Mouse (Mus musculus): ENCODE results near the gene Nrap. TPM values are rescaled to one million over a fixed set of nuclear protein-coding genes. Genes with fewer than 3 reads are reported as not detected.

The Nrap gene
- total RNA-seq, 2 experiments from 2014 or later, result 0.89 to 1.1 TPM

GRCm38 (mm10) chr19:56396669-56397621 is 7.1 kb upstream of the Nrap start, which contains the start of gene Casp7:
TSS of gene Casp7 (plus strand) at chr19:56397129.
- DNase-seq (ENCODE audit: low spot score in 2 of 2), result peak; percentile 51 to 52

DNA sequence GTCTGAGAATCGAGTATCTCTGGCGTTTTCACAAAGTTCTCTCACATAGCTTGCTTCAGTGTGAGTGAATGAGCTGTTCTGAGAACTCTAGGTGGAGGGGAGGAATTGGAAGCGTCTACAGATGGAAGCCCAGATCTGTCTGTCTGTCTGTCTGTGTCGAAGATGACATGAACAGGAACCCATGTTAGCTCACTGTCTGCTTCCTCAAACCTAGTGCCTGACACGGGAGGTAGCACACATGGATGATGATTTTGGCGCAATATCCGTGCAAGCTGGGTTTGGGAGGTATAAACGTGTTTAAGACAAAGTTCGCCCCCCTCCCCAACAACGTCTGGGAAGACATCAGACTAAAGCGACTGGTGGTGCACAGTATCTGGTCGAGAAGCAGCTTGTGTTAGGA is 6.4 kb upstream of the Nrap start:
- DNase-seq (ENCODE audit: low spot score in 2 of 2), result no peak

DNA sequence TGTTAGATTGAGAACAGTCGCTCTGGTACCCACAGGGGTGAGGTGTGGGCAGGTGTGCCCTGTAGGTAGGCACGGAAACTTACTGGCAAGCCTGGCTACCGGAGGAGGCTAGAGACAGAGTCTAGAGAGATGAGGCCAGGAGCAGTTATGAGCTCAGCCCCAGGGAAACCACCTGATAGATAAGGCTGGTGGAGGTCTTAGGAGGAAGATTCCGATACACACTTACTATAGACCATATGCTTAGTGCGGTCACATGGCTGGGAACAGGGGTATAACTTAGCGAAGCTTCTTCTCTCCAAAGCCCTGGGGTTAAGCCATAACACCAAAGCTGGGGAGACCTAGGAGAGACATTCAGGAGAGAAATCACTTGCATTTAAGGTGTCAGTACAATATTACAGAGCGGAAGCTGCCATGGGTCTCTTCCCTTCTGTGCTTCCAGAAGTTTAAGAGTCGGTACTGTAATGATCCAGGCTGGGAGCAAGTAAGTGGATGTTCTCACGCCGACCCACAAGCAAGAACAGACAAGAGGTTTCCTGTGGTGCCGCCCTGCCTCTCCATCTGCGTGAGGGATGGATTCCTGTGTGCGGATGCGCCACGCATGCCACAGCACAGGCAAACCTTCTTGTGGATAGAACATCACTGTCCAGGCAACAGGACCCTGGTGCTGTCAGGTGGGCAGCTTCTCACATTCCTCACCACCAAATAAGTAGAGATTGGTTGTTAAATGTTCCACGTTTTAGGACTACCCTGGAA is 5.5 kb upstream of the Nrap start:
- DNase-seq (ENCODE audit: low spot score in 2 of 2), result no peak

DNA sequence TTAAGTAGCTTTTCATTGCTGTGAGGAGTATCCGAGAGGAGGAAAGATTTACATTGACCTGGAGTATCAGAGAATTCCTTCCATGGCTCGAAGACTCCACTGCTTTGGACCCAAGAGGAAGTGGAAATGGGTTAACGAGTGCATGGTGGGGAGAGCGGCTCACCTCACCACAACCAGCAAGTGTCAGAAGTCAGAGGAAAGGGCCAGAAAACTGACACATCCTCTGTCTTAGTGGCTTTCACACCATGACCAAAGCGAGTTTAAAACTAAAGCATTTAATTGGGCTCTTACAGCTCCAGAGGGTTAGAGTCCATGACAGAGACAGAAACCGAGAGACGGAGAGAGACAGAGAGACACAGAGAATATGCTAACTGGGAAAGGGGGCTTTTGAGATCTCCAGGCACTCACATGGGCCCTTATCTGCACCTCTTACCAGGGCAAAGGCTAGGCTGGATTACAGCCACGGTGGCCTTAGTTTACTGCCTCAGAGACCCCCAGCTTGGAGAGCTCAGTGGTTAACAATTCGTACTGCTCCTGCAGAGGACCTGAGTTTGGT is 3.6 kb upstream of the Nrap start:
- DNase-seq (ENCODE audit: low spot score in 2 of 2), result no peak

DNA sequence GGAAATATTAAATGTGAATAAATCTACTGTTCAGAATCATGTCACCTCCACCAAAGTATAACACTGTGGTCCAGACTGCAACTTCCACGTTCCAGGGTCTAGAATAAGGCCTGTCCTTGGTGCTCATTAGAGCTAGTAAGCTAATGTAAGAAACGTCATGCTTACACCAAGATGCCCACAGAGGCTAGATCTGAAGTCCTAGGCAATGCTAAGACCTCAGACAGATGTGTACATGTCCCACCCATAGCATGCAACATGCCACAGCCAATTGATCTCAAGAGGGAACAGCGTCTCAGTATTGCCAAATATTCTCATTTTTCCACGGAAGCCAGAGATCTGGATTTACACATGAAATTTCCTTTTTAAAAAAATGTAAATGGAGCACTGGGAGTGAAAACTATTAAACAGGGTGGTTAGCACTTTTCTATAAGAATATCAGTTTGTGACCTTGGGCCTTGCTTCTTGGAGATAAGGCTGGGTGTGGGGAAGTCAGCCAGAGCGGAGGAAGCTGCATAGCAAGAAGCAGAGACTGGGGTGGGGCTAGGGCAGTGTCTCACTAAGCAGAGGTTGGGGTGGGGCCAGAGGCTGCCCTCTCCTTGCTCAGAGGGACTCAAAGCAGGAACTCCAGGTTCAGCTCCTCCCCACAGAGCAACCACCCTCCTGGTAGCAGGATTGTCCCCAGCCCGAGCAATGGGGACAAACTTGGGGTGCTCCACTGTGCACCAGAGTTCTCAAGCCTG is 1.6 kb upstream of the Nrap start:
- DNase-seq (ENCODE audit: low spot score in 2 of 2), result no peak

DNA sequence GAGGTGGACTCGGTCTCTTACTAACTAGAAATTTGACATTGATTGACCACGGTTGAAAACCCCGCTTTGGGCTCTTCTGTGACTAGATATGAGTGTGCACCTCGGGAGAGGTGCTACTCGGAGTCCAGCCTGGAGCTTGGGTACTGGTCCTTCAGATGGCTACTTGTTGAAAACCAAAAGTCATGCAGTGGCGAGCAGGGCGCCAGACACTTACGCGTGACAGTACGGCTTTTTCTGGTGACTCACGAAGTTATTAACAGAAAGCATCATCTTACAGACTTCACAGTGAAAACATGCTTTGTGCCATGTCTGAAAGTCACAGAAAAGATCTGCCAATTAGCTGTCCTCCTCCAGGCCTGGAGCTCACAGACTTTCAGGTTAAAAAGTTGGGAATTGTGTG is 661 bp downstream of the Nrap start:
- no peak for DNase-seq (ENCODE audit: low spot score in 2 of 2)

DNA sequence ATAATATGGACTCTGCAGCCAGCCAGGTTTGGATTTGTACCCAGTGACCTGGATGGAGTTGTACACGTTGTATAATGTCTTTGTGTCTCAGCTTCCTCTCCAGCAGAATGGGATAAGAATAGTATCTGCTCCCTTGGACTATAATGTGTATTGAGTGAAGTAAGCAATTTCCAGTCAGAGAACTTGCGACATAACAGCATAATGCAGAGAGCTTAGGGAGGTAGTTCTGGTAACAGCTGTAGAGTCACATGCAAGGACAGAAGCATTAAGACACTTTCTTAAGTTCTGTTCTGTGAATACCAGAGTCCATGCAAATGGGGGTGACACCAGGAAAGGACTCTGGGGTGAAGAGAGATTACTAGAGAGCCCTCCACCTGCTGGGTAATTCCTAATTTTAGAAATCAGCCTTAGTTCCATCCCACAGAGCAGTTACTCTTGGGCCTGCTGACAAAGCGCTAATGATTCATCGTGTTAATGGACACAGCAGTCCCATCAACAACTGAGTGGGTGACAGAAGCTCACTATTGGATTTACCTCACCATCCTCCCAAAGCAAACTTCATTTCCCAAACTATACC is 2.0 kb downstream of the Nrap start:
- no peak for DNase-seq (ENCODE audit: low spot score in 2 of 2)

DNA sequence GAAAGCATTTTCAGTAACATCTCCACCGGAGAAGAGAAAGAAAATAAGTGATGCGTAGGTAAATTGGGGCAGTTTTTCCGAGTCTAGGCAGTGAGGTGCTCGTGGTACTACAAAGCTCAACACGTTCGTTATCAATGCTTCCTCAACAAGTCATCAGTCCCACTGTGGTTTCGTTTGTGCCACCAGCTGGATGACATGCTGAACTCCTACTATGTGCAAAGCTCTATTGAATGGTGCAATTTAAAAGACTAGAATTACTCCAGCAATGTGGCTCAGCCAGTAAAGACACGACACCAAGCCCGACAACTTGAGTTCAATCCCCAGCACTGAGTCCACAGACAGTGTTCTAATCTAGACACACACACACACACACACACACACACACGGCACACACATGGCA is 3.7 kb downstream of the Nrap start:
- no peak for DNase-seq (ENCODE audit: low spot score in 2 of 2)

GRCm38 (mm10) chr19:56385546-56385945 is 4.3 kb downstream of the Nrap start:
- DNase-seq (ENCODE audit: low spot score in 2 of 2), result no peak

DNA sequence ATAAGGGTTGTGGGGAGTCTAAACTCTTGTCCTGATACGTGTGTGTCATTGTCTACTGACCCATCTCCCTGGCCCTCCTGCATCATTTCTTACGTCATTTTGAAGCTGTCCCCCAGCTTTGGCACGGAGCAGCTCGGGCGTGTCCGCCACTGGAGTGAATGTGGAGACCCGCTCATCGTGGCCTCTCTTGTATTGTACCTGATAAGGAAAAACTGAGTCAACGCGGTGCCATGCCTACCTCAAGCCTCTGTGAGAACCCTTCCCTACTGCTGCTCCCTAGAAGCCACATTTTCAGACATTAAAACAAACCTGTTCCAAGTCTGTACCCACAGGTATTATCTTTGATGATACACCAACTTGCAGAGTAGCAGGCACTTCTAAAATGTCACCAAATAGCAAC is 8.4 kb downstream of the Nrap start:
- DNase-seq (ENCODE audit: low spot score in 2 of 2), result no peak

- no peak for DNase-seq (ENCODE audit: low spot score in 2 of 2)
Measured at GRCm38 (mm10) chr19:56380341-56380740, 9.5 kb downstream of the Nrap start.

DNA sequence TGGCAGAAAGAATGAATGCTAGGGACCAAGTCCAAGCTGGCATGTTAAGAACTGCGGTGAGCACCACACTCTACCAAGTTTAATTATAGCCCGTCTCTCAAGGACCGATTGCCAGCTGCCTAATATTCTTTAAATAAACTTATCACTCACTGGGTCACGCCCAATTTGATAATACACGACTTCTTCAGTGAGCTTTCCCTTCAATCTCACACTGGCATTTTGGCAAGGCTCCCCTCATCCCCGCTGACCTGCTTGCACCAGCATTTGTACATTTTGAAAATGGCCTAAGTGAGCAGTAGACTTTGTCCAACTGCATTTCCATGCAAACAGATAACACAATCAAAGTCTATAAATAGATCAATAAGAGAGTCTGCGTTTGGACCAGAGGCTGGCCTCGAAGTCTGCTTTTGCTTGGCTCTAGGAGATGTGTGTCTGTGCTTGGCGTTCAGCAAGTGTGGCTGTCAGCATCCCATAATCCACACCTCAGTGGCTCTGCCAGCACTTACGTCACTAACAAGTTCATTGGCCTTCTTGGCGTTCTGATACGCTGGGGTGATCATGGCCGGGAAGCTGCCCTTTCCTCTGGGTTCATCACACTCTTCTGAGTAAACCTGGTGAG is 11.2 kb downstream of the Nrap start:
- no peak for DNase-seq (ENCODE audit: low spot score in 2 of 2)

GRCm38 (mm10) chr19:56378007-56378406 is 11.8 kb downstream of the Nrap start:
- no peak for DNase-seq (ENCODE audit: low spot score in 2 of 2)

GRCm38 (mm10) chr19:56374011-56374410 is 15.8 kb downstream of the Nrap start:
- no peak for DNase-seq (ENCODE audit: low spot score in 2 of 2)

GRCm38 (mm10) chr19:56373246-56373645 is 16.6 kb downstream of the Nrap start:
- no peak for DNase-seq (ENCODE audit: low spot score in 2 of 2)

- no peak for DNase-seq (ENCODE audit: low spot score in 2 of 2)
Measured at GRCm38 (mm10) chr19:56372226-56372625, 17.6 kb downstream of the Nrap start.

- no peak for DNase-seq (ENCODE audit: low spot score in 2 of 2)
Measured at GRCm38 (mm10) chr19:56370389-56371150, 19.3 kb downstream of the Nrap start.

DNA sequence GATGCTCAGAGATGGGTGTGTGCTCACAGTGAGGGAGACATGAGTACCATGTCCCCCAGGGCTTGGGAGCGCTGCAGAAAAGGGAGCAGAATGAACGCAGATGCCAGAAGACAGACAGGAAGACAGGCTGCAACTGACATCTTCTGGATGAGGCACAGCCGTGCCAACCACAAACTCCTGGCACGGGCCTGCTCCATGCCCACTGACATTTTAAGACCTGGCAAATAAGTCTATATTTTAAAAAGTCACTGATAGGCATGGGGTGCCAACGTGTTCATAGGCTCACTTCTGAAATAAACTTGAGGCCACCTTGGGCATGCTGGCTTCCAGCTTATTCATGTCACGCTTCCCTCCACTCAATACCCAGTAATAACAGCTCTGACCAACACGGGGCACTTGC is 20.9 kb downstream of the Nrap start:
- no peak for DNase-seq (ENCODE audit: low spot score in 2 of 2)

- no peak for DNase-seq (ENCODE audit: low spot score in 2 of 2)
Measured at GRCm38 (mm10) chr19:56367778-56368177, 22.1 kb downstream of the Nrap start.

DNA sequence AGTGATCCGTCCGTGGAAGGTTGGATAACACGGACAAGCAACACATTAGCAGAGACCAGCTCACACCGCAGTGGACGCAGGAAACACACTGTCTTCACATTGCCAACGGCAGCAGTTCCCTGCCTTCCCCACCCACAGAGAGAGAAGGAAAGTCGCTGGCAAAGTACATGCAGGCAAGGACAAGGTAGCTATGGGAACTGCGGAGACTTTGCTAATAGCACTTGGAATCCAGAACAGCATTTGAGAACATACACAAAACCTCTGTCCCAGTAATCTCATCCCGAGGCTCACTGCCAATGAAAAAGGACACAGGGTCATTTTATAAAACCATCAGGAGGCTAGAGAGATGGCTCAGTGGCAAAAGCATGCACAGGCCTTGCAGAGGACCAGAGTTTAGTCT is 23.2 kb downstream of the Nrap start:
- no peak for DNase-seq (ENCODE audit: low spot score in 2 of 2)

Data from left cerebral cortex, adult 18-20 months (tissue).